Mouse (Mus musculus): Measurements from ENCODE around the gene Grm1. TPM values are rescaled to one million over a fixed set of nuclear protein-coding genes. Genes with fewer than 3 reads are reported as not detected.
A peak's percentile ranks its signal among the peaks of the same experiment; 100 is the strongest.
"Not testable (repeated sequence)": the region's sequence is repeated elsewhere in the genome, so short reads cannot be mapped to it uniquely, and the experiment has no call there.

The Grm1 gene
- total RNA-seq (2021): 10 to 100 TPM; 22.6 to 25.4 TPM

DNA sequence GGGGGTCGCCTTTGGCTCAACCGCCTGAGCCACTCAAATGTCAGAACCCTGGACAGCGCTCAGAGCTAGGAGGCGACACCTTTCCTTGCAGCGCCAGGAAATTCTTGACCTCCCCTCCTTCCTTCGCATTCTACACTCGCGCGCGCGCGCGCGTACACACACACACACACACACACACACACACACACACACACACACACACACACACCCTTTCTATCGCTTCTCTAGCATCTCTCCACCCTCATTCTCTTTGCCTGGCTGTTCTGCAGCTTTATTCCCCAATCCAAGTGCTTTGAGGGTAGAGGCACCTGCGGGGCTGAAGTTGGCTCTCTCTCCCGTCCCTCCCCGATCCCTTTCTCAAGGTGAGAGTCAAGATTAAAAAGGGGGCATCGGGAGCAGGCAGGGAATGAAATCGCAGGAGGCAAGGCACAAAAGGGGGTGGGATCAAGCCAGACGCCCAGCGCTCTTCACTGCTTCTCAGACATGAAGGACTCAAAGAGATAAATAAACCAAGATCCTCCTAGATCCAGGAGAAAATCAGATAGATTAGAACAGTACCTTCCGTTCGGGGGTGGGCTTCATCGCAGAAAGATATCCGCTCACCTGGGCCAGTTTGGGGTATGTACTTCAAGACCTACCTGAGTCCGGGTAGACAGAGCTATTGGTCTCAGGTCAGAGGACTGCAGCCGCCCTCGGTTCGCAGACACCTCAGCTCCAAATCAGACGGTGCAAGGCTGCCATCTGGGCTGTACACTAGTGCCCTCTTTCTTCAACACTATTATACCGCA lies at the start of gene Grm1:
TSS of gene Grm1 (minus strand) at position 746 of the 788 bp plus-strand sequence.
- peak; percentile 64 for DNase-seq
- intact Hi-C loops (cut with DNase I): loop anchor here (5.0 kb wide), 1 partner anchor 670 kb away; no protein-coding TSS in a partner anchor

DNA sequence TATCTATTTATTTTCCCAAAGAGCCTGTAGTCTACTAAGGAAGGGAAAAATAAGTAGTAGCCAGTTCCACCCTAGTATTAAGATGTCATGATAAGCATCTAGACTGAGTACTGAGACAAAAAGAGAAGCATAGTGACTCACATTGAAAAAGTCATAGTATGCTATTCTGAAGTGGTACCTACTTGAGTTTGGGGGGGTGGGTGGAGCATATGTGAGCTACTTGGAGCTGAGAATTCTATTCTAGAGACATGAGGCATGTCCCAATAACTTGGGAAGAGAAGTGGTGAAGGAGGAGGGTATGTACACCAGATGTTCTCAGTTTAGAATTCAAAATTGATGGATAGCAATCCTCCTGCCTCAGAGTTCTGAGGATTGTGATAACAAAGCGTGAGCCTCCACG lies 39.6 kb upstream of the Grm1 start:
- intact Hi-C loops (cut with DNase I): no loop called here
- no peak for DNase-seq

DNA sequence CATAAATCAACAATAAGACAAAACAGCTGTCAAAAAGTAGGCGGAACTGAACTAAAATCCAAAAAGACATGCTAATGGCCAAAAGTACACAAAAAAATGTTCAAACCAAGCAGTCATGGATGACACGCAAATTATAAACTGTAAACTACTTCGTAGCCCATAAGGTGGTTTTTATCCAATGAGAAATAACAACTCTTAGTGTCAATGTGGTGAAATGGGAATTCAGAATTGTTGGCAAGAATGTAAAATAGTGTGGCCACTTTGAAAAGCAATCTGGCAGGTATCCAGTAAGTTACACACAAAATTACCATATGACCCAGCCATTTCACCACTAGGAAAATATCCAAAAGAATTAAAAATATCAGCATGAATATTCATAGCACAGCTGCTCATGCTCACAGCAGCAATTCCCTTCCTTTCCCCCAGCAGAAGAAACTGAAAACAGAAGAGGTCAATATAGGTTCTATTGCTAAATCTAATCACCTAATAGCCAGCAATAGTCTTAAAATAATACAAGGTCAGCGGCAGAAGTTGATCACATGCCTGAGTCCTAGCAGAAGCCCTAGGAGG lies 16.4 kb upstream of the Grm1 start:
- intact Hi-C loops (cut with DNase I): no loop called here
- DNase-seq: no peak

DNA sequence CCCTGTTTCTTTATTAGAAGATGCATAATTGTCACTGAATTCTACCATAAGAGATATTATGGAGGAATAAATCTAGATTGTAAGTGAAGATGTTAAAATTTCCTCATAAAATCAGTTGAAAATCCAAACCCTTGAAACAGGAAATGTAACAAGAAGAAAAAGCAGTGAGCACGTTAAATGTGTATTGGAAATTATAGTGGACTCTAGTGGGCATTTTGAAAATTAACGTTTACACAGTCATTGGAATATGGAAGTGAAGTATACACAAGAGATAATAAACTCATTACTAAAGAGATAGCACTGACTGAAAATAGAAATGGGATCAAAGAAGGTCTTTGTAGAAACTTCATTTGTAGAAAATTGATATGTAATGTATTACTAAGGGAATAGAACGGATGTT lies 4.2 kb upstream of the Grm1 start:
- intact Hi-C loops (cut with DNase I): no loop called here
- no peak for DNase-seq

DNA sequence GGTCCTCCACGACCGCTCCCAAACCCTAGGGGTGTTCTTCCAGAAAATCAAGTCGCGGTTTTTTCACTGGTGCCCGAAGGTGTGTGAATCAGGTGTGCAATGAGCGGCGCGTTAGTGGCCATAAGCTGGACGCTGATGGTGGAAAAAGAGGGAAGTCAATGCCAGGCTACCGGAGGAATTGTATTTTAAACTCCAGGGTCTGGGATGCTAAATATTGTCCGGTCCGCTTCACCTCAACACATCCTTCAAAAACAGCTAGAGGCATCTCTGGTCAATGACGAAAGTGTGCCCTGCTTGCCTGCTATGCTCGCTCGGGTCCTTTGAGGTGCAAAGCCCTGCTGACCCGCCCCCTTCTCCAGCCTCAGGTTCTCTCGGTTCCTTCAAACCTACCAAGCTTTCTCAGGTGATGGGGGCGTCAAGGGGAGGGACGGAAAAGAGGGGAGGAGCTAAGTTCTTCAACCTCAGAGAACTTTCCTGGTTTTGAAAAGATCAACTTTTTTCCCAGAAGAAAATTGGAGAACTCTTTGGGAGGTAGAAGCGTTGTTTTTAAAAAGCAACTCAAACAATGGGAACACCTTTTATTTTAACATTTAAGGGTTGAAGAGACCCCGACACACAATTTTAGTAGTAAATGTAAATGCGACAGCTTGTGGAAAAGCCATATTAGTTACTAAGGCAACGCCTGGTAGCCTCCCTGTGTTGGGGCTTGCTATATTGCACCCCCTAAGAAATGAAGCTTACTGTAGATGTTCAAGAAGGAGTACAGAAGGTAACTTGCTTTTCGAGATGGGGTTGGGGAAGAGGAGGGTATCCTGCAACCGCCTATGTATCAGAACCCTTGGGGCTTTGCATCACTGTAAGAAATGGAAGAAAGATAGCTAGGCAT lies 1.2 kb downstream of the Grm1 start:
- intact Hi-C loops (cut with DNase I): loop anchor here (5.0 kb wide), 1 partner anchor 669 kb away; no protein-coding TSS in a partner anchor
- DNase-seq: peak; percentile 6

DNA sequence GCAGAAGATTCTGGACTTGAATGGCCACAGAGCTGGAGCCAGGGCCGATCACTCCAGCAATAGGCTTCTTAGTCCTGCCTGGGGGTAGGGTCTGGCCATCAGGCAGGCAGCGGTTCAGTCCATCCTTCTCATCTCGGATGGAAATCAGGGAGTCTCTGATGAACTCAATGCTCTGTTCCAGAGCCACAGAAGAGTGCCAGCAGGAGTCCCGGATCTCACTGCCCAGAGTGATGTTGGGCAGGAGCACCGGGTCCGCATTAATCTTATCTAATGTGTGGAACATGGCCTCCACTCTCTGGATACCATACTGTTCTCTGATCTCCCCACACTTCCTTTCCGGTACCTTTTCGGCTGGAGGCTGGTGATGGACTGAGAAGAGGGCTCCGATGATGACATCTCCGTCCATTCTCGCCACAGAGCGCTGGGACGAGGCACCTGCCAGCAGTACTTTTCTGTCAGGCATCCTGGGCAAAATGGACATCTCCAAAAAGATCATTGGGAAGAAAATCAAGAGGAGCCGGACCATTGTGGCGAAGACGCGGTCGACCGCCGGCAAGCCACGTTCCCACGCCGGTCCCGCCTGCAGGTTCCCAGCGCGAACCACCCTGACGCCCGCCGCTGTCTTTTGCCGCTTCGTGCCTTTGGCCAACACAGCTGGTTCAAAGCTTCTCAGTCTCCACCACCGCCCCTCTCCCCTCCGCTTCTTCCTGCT lies 2.0 kb downstream of the Grm1 start:
- intact Hi-C loops (cut with DNase I): loop anchor here (5.0 kb wide), 1 partner anchor 668 kb away; no protein-coding TSS in a partner anchor
- DNase-seq: peak; percentile 14

DNA sequence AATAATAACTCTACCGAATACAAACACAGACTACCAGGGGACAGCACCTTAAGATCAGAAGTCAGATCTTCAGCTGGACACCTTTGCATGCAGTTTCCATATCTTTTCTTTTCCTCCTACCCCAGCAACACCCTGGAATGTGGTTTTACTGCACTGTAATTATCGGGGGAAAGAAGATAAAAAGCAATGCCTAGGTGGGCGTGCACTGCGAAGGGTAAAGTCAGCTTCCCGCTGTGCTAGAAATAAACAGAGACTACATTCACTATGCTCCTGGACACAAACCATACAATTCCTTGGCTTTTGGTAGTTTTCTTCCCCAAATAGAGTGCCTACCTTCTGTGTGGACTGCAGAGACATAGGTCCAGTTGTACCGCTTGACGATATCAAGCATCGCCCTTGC lies 2.6 kb downstream of the Grm1 start:
- intact Hi-C loops (cut with DNase I): no loop called here
- DNase-seq: no peak

DNA sequence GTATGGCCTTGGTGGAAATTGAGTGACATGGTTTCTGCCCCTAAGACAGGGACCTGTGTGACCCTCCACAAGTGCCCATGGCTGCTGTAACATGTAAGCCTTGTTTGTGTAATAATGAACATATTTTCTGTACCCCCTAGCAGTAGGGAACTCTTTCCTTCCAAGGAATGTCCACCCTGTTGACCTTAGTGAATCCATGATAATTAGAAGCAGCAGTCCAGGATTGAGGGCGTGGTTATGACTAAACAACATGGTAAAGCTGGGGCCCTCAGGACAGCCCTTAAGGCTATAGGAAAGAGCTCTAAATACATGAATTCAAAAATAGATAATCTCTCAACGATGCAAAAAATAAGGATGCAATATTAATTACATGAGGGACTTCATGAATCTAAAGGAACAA lies 17.0 kb downstream of the Grm1 start:
- DNase-seq: no peak
- intact Hi-C loops (cut with DNase I): no loop called here

DNA sequence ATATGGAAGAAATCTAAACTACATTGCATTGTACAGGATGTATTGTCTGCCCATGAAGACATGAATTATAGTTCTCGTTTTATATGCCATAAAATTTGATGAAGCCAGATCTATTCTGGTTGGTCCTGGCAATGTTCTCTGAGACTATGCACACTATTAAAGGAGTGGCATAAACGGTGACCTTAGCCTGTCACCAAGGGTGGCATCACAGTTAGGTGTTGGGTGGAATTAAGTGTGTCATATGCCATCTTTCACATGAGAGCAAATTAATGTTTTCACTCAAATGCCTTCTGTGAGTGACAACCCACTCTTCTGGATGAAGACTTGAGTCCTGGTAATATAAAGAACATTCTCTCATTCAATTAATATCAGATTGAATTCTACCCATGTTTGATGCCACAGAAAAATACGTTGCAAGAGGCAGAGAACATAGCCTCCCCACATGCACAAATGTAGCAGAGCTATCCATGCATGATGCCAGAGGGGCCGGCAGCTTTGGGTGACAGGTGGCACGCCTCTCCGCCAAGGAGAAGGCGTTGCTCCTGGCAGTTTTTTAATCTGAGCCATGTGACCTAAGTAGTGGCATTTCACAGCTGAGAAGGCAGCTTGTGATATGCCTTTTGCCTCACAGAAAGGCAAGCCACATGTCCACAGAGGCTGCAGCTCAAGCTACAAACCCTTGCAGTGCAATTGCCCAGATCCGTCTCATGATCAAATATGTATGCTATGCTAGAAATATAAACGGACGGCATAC lies 20.7 kb downstream of the Grm1 start:
- intact Hi-C loops (cut with DNase I): no loop called here
- peak; percentile 86 for DNase-seq

DNA sequence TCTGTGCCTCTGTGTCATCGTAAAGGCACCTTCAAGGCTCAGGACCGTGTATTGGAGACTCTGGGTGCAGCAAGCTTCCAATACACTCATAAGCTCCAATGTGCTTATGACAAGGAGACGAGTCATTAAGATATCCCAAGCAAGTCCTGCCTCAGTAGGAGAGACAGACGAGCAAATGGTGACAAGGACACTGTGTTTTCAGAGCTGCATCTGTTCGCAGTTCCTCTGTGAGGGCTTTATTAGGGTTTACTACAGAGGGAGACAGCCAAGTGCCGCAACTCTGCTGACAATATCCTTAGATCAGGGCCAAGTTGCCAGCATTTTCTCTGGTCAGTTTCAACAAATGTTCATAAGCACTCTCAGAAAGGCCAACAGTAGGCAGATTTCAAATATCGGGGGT lies 32.8 kb downstream of the Grm1 start:
- intact Hi-C loops (cut with DNase I): no loop called here
- no peak for DNase-seq

DNA sequence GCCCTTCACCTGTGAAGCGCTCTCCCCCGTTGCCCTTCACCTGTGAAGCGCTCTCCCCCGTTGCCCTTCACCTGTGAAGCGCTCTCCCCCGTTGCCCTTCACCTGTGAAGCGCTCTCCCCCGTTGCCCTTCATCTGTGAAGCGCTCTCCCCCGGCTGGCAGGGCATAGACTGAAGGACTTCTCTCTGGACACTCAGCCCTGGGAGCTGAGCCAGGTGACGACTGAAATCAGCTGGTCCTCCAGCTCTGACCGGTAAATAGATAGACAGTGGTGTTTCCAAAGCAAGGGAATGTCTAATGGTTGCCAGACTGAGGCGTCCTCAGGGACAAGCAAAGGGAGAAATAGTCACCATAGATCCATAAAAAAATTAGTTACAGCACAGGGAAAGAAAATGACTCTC lies 36.7 kb downstream of the Grm1 start:
- DNase-seq: peak; percentile 15

DNA sequence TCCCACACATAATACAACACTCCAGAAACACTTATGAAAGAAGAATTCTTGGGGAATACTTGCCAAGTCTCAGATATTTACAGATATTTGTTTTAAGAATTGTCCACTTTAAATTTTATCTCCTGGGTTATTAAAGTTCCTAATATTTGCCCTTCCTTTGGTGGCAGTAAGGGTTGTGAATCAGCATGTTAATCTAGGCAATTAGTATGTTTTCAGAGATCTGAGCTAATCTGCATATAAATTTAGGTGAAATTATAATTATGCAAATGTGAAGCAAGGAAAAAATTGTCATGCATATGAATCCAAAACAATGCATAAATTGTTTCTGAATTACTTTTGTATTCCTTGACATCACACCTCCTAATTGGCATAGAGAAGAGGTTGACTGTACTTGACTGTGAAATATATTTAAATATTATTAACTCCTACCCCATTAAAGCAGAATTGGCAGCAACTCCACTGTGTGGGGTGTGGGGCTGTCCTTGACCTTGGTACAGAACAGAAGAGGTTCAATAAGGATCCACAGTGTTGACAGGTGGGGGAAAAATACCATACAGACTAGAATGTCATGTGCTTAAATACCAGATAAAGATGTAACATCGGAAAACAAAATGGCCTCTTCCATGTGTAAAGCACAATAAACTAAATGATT lies 37.6 kb downstream of the Grm1 start:
- intact Hi-C loops (cut with DNase I): no loop called here
- DNase-seq: no peak

More for the DNA sequence above, 36.7 kb downstream of the Grm1 start:
- intact Hi-C loops (cut with DNase I): not testable (repeated sequence)

DNA sequence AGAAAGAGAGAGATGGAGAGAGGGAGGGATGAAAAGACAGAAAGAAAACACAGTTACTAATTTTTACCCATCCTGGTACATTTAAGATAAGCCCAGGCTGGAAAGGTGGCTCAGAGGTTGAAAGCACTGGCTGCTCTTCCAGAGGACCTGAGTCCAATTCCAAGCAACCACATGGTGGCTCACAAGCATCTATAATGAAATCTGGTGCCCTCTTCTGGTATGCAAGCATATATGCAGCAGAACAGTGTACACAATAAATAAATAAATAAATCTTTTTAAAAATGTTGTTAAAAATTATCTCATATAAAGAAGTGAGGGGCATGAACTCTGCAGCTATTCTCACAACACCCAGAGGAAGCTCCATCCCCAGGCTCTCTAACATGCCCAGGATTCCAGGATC lies 42.8 kb downstream of the Grm1 start:
- intact Hi-C loops (cut with DNase I): no loop called here
- DNase-seq: no peak

DNA sequence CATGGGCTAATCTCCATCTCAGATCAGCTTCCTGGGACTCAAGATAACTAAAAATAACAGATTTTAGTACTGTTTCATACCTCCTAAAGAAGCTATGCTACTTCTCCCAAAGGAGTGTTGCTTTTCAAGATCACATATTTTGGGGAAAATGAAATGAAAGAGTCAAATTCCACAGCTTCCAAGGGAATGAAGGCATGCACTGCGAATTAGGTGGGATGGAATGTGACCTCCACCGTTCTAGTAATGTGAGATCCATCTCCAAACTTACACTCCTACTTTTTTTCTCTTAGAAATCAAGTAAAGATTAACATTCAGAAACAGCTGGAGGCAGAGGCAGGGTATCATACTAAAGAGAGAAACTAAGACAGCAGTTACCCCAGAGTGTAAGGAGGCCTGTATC lies 49.9 kb downstream of the Grm1 start:
- no peak for DNase-seq
- intact Hi-C loops (cut with DNase I): no loop called here

DNA sequence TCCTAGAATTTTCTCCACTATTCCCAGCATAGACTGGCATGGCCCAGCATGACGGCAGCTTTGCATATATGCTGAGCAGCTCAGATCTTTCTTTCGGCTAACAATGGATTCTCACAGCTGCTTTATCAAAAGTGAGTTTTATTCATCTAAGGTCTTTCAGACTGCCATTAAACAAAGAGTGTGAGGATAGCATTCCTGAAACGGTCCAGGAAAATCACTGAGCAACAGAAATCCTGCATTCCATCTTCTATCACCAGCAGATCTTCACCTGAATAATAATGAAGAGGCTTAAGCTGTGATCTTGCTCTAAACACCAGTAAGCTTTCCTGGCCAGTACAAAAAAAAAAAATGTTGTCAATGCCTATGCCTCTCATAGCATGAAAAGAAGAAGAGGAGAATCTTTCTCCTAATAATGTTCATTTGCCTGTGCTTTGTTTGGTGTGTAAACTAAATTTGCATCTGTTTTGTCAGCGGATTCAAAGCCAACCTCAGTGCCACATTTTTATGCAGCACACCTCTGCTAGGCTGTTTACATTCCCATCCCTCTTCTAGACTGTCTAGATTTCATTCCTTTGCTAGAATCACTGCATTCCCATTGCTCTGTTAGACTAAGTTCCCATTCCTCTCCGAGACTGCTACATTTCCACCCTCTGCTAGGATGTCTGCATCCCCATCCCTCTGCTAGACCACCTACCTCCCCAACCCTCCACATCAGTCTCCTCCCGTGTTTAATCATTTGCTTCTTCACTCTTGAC lies 56.2 kb downstream of the Grm1 start:
- DNase-seq: no peak
- intact Hi-C loops (cut with DNase I): no loop called here

DNA sequence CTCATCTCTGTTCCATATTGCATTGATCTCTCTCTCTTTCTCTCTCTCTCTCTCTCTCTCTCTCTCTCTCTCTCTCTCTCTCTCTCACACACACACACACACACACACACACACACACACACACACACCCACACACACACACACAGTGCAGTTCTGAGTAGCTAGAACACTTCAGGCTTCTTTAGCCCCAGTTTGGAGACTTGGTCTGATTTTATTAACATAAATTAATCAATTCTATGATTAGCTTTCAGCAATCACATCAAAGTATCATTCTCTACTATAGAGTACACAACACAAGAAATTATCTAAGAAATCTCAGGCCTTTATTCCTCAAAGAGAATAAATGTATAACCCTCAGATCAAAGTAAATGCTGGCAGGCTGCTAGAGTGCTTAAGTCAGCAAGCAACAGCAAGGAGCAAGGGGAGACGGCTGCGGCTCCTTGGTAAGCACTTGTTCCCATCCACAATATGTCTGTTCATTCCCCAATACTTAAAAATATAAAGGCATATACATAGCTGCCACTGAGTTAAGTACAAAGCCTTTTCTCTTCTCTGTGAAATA lies 63.1 kb downstream of the Grm1 start:
- intact Hi-C loops (cut with DNase I): no loop called here
- peak; percentile 2 for DNase-seq

DNA sequence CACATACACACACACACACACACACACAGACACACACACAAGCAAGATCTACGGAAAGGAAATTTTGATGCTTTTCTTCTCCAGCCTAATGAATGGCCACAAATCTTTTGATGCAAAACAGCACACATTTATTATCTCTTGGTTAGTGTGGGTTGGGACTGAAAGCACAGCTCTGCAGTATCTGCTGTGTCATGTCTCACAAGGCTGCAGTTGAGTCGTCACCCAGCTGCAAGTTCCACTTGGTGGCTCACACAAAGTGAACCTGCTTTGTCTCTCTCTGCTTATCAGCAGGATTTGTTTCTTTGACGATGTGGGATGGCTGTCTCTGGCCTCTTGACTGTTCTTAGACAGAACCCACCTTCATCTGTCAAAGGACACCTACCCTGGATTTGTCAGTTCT lies 68.5 kb downstream of the Grm1 start:
- intact Hi-C loops (cut with DNase I): no loop called here
- DNase-seq: no peak

DNA sequence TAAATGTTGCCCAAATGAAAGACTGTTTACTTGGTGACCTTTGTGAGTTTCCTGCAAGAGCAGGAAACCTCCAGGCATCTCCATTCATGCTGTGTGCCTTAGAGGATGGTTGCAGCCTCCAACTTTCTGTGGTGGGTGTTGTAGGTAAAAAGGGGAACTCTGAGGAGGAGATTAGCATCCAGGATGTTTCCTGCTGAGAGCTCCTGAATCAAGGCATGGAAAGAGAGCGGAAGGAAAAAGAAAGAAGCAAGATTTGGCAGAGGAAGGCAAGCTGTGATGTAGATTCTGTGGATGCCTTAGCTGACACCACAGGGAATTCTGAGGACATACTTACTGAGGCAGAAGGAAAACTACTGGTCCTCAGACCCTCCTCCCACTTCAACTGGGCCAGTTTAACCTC lies 85.4 kb downstream of the Grm1 start:
- intact Hi-C loops (cut with DNase I): no loop called here
- DNase-seq: no peak

DNA sequence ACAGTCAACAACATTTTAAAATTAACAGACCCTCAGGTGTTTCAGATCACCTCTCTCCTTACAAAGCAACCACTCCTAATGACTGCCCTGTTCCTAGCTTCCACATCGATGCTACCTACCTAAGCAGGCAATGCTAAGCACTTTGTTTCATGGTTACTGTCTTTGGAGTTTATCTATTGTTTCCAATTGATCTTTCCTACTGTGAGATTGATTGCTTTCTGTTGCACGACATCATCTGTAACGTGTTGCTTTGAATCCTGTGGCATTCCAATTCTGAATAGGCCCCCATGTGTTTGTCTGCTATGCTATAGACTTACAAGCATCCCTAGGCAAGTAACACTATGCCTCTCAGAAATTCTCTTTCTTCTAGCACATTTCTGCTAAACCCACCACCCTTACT lies 90.4 kb downstream of the Grm1 start:
- intact Hi-C loops (cut with DNase I): no loop called here
- DNase-seq: no peak
